Mouse (Mus musculus) stomach, embryonic 15.5 days (tissue): ENCODE results near the gene Grik4. TPM values are rescaled to one million over a fixed set of nuclear protein-coding genes. Genes with fewer than 3 reads are reported as not detected.

Experiments used
- ATAC-seq: fragments of 200-750 bp; cut with Nextera tagmentation; 2 replicates; pipeline ENCODE4 v1.8.0; 2017; ENCODE audit warnings: low read depth, moderate number of reproducible peaks, moderate TSS enrichment; ENCODE audit not compliant: insufficient read depth, low FRiP score
- H3K27ac ChIP-seq: fragments of 300-500 bp; sonication (generic); 2 replicates; pipeline ENCODE4 v1.5.1; 2015; ENCODE audit warnings: mild to moderate bottlenecking, inconsistent platforms
- H3K27me3 ChIP-seq: fragments of 300-500 bp; sonication (generic); replicated peaks from 2 replicates; pipeline ENCODE4 v1.6.1; 2015; ENCODE audit warnings: inconsistent platforms
- H3K36me3 ChIP-seq: fragments of 300-500 bp; sonication (generic); 2 replicates; pipeline ENCODE4 v1.6.1; 2015; ENCODE audit warnings: inconsistent platforms
- H3K4me1 ChIP-seq: fragments of 300-500 bp; sonication (generic); 2 replicates; pipeline ENCODE4 v1.6.1; 2015; ENCODE audit warnings: inconsistent platforms
- H3K4me2 ChIP-seq: fragments of 300-500 bp; sonication (generic); 2 replicates; pipeline ENCODE4 v1.6.1; 2015; ENCODE audit warnings: mild to moderate bottlenecking, inconsistent platforms
- H3K4me3 ChIP-seq: fragments of 300-500 bp; sonication (generic); replicated peaks from 2 replicates; pipeline ENCODE4 v1.5.1; 2015; ENCODE audit warnings: inconsistent platforms
- H3K9ac ChIP-seq: fragments of 300-500 bp; sonication (generic); 2 replicates; pipeline ENCODE4 v1.6.1; 2015; ENCODE audit warnings: inconsistent platforms
- H3K9me3 ChIP-seq: fragments of 300-500 bp; sonication (generic); 2 replicates; pipeline ENCODE4 v1.6.1; 2016; ENCODE audit warnings: inconsistent platforms
- WGBS: fragments of 180-500 bp; shearing (Covaris S2); methylation state at CpG from one replicate; pipeline ENCODE4 v1.1.7; 2015; 5-methylcytosine and 5-hydroxymethylcytosine counted together
- polyA plus RNA-seq: library from polyadenylated mRNA; unstranded; fragments of >200 nt; fragmentation: Nextera tagmentation; extraction: Ambion mirVana; gene quantifications from 2 replicates; pipeline ENCODE4 v1.2.1, GENCODE M21; 2015

Gene Grik4
- polyA plus RNA-seq, 1 experiment from 2014 or later, result 1.1 TPM

DNA sequence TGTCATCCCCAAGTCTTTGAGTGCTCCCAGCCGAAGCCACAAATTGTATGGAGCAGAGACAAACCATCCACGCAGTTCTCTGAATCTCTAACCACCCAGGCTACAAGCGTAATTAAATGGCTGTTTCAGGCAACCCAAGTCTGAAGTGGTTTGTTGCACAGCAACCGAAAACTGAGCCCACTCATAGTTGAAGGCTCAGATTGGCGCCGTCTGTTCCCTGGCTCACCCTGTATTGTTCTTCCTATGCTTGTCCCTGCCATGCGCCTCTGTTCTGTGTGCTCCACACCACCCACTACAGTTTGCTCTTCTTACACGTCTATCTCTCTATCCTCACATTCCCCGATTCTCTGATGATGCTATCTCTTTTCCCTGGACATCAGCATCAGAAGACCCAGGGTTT is 452.5 kb downstream of the Grik4 start:
- Histone ChIP-seq H3K4me3 (no peak overlapping the region), H3K4me2 (no peak overlapping the region), H3K27me3 (no peaks in the 10 kb centered on the region), H3K9ac (no peak overlapping the region), H3K4me1 (no peaks in the 10 kb centered on the region), H3K27ac (no peak overlapping the region), H3K9me3 (no peaks in the 10 kb centered on the region), H3K36me3 (no peaks in the 10 kb centered on the region)
- no peak for ATAC-seq
- 87% methylated on average over 9 of the region's 9 CpGs for WGBS

DNA sequence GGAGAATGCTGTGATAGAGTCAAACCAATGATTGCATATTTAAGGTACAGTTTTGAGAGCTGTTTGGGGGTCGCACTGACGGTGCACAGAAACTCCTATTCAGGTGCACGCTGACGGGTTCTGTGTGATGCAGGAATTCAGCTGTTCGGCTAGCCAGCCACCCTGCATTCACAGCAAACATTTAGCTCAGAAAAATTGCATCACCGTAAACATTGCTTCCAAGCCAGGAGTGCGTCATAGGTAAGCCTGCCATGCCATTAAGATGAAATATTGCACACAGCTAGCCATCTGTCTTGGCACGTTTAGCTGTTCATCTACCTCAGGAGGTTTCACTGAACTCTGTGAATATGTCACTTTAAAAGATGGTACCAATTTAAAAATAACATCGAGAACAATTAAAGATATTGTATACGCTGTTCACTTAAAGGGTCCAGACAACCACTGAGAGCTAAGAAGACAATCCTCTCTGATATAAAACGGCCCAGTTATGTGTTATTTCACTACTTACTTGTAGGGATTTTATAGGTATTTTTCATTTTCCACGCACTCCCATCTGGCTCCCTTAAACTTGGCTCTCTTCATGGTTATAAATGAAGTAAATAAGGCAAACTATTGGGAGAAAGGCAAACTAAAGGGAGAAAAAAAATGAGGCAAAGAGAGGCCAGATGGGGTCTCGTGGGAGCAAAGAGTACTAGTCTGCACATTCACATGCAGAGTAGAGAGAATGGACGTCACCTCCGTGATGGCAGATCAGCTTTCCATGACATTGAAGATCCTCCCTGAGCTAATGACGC is 453.5 kb downstream of the Grik4 start:
- H3K4me2 ChIP-seq, result no peak overlapping the region
- H3K27ac ChIP-seq, result no peak overlapping the region
- H3K9ac ChIP-seq, result no peak overlapping the region
- no peak overlapping the region for H3K4me3 ChIP-seq
- ATAC-seq, result no peak
- H3K27me3 ChIP-seq, result no peaks in the 10 kb centered on the region
- H3K36me3 ChIP-seq, result no peaks in the 10 kb centered on the region
- 67% methylated on average over 16 of the region's 16 CpGs for WGBS
- no peaks in the 10 kb centered on the region for H3K9me3 ChIP-seq
- no peaks in the 10 kb centered on the region for H3K4me1 ChIP-seq

DNA sequence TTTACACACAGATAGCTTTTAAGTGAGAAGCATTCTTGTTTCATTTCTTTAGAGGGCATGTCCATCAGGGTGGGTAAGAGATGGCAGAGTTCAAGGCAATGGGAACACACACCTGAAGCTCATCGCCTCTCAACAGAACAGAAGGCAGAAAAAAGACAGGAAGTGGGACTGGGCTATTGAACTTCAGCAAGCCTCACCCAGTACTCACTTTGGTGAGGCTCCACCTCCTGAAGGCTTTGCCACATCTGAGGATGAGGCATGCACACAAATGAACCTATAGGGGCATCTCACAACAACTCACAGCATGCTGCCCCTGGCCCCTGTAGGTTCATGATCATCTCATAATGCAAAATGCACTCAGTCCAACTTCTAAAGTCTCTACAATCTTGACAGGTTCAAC is 456.2 kb downstream of the Grik4 start:
- Histone ChIP-seq H3K9me3 (no peaks in the 10 kb centered on the region), H3K4me1 (no peaks in the 10 kb centered on the region), H3K4me2 (no peak overlapping the region), H3K27ac (no peak overlapping the region), H3K4me3 (no peak overlapping the region), H3K9ac (no peak overlapping the region), H3K36me3 (no peaks in the 10 kb centered on the region), H3K27me3 (no peaks in the 10 kb centered on the region)
- ATAC-seq, result no peak
- 96% methylated on average over 1 of the region's 1 CpGs for WGBS

- no peaks in the 10 kb centered on the region for H3K36me3 ChIP-seq
- no peaks in the 10 kb centered on the region for H3K9me3 ChIP-seq
- H3K9ac ChIP-seq, result no peak overlapping the region
- no peaks in the 10 kb centered on the region for H3K27me3 ChIP-seq
- no peak overlapping the region for H3K27ac ChIP-seq
- no peak for ATAC-seq
- WGBS, result 41% methylated on average over 4 of the region's 4 CpGs
- H3K4me3 ChIP-seq, result no peak overlapping the region
- H3K4me1 ChIP-seq, result no peaks in the 10 kb centered on the region
- no peak overlapping the region for H3K4me2 ChIP-seq
Observed at GRCm38 (mm10) chr9:42486913-42487312, 457.4 kb downstream of the Grik4 start.

GRCm38 (mm10) chr9:42484667-42485066 is 459.6 kb downstream of the Grik4 start:
- Histone ChIP-seq H3K27ac (no peak overlapping the region), H3K27me3 (no peaks in the 10 kb centered on the region), H3K4me2 (no peak overlapping the region), H3K36me3 (no peaks in the 10 kb centered on the region), H3K4me3 (no peak overlapping the region), H3K4me1 (no peaks in the 10 kb centered on the region), H3K9me3 (no peaks in the 10 kb centered on the region), H3K9ac (no peak overlapping the region)
- ATAC-seq, result no peak
- 80% methylated on average over 1 of the region's 1 CpGs for WGBS

GRCm38 (mm10) chr9:42482944-42483343 is 461.3 kb downstream of the Grik4 start:
- Histone ChIP-seq H3K9me3 (no peaks in the 10 kb centered on the region), H3K27ac (no peak overlapping the region), H3K9ac (no peak overlapping the region), H3K4me3 (no peak overlapping the region), H3K36me3 (no peaks in the 10 kb centered on the region), H3K4me1 (no peaks in the 10 kb centered on the region), H3K4me2 (no peak overlapping the region), H3K27me3 (no peaks in the 10 kb centered on the region)
- ATAC-seq, result no peak
- WGBS, result 85% methylated on average over 1 of the region's 1 CpGs

- WGBS, result 67% methylated on average over 4 of the region's 4 CpGs
- no peak overlapping the region for H3K27ac ChIP-seq
- no peak overlapping the region for H3K9ac ChIP-seq
- no peaks in the 10 kb centered on the region for H3K27me3 ChIP-seq
- no peak overlapping the region for H3K4me3 ChIP-seq
- no peak overlapping the region for H3K4me2 ChIP-seq
- no peaks in the 10 kb centered on the region for H3K36me3 ChIP-seq
- peaks cover 3% of the 10 kb centered on the region for H3K4me1 ChIP-seq
- no peaks in the 10 kb centered on the region for H3K9me3 ChIP-seq
- no peak for ATAC-seq
Observed at GRCm38 (mm10) chr9:42476166-42476565, 468.1 kb downstream of the Grik4 start.

GRCm38 (mm10) chr9:42474244-42474643 is 470.0 kb downstream of the Grik4 start:
- ATAC-seq, result no peak
- 74% methylated on average over 8 of the region's 8 CpGs for WGBS
- no peak overlapping the region for H3K27ac ChIP-seq
- peaks cover 10% of the 10 kb centered on the region for H3K4me1 ChIP-seq
- no peak overlapping the region for H3K4me3 ChIP-seq
- H3K4me2 ChIP-seq, result no peak overlapping the region
- H3K9ac ChIP-seq, result no peak overlapping the region
- no peaks in the 10 kb centered on the region for H3K27me3 ChIP-seq
- no peaks in the 10 kb centered on the region for H3K9me3 ChIP-seq
- peaks cover 2% of the 10 kb centered on the region; the same call in 1 of the 2 replicates for H3K36me3 ChIP-seq

DNA sequence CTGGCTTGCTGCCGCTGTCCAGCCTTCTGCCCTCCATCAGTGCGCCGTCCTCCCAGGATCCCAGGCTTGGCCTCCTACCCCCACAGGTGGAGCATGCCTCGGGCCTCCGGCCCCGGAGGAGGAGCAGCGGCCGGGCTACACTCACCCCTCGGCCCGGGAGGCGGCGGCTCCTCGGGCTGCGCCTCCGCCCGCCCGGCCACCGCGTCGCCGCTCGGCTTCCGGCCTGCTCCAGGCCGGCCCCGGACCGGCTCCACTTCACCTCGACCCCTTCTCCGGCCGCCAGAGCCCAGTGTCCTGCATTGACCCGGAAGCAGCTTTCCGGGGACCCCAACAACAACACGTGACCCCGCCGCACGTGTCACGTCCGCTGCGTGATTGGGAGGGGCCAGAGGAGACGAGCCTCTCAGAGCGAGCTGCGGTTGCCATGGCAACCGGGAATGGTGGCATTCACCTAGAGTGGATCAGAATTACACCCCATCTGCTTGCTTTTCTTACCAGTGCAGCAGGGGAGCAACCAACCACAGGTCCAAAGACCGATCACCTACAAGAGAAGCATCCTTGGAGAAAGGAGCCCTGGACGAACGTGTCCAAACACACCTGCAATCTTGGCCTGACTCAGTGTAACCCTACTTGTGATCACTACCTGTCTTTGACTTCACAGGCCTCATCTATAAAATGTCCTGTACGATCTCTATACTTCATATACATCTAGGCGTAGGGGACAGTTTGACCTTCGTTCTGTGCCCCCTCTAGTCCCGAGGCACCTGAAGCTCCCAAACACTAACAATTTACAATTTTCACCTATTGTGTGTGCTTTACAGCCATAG is 472.2 kb downstream of the Grik4 start:
- H3K27me3 ChIP-seq, result no peaks in the 10 kb centered on the region
- peaks cover 2% of the 10 kb centered on the region; the same call in 1 of the 2 replicates for H3K36me3 ChIP-seq
- peaks cover 16% of the 10 kb centered on the region for H3K4me1 ChIP-seq
- peak; percentile 88 for ATAC-seq
- peak overlapping the region; percentile 73 for H3K4me2 ChIP-seq
- H3K27ac ChIP-seq, result peak overlapping the region; percentile 57
- no peaks in the 10 kb centered on the region for H3K9me3 ChIP-seq
- H3K9ac ChIP-seq, result peak overlapping the region; percentile 58; the same call in 1 of the 2 replicates
- H3K4me3 ChIP-seq, result peak overlapping the region; percentile 80
- WGBS, result 6% methylated on average over 48 of the region's 49 CpGs

DNA sequence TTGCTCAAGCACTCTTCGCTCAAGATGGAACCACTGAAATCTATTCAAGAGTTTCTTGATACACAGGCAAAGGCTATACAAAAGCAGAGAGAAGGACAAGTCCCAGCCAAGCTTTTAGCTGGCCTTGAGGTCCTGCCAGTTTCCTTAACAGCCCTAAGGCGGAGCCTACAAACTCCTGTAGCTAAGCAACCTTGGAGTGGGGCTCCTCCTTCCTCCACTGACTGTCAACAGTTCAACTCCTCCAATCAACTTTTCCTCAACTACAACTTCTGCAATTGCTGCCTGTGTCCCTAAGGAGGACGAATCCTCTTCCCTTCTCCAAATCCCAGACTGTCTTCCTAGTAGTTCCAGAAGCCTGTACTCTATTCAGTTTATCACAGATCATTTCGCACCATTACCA is 473.1 kb downstream of the Grik4 start:
- H3K4me1 ChIP-seq, result peaks cover 16% of the 10 kb centered on the region
- ATAC-seq, result peak; percentile 63
- 45% methylated on average over 4 of the region's 4 CpGs for WGBS

DNA sequence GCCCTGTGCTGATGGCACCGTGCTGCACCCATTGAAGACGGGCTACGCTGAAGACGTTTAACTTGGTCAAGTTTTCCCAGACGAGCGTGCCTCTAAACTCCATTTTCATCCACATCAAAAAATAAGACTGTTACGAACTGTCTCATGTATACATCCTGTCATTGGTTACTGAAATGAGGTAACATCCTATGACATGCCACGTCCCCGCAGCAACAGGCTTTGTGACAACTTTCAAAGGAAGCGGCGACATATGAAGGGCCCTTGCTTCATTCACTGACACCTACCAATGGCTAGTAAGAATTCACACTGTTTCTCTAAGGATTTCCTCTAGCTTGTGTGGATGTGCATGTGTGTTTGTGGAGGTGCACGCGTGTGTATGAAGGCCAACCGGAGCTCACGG is 475.0 kb downstream of the Grik4 start:
- Histone ChIP-seq H3K36me3 (peaks cover 2% of the 10 kb centered on the region; the same call in 1 of the 2 replicates), H3K4me3 (no peak overlapping the region), H3K27ac (no peak overlapping the region), H3K4me1 (peaks cover 16% of the 10 kb centered on the region), H3K9ac (no peak overlapping the region), H3K4me2 (no peak overlapping the region), H3K27me3 (no peaks in the 10 kb centered on the region), H3K9me3 (no peaks in the 10 kb centered on the region)
- WGBS, result 93% methylated on average over 15 of the region's 15 CpGs
- ATAC-seq, result no peak

More for the DNA sequence above, 473.1 kb downstream of the Grik4 start:
- peak overlapping the region; percentile 57; the same call in 1 of the 2 replicates for H3K27ac ChIP-seq
- peak overlapping the region; percentile 80 for H3K4me3 ChIP-seq
- H3K36me3 ChIP-seq, result peaks cover 2% of the 10 kb centered on the region; the same call in 1 of the 2 replicates
- H3K4me2 ChIP-seq, result peak overlapping the region; percentile 73
- H3K27me3 ChIP-seq, result no peaks in the 10 kb centered on the region
- H3K9ac ChIP-seq, result peak overlapping the region; percentile 58; the same call in 1 of the 2 replicates
- H3K9me3 ChIP-seq, result no peaks in the 10 kb centered on the region

- H3K4me1 ChIP-seq, result peaks cover 18% of the 10 kb centered on the region
Observed at GRCm38 (mm10) chr9:42468360-42468759, 475.9 kb downstream of the Grik4 start.

More at GRCm38 (mm10) chr9:42468360-42468759, 475.9 kb downstream of the Grik4 start:
- Histone ChIP-seq H3K4me3 (no peak overlapping the region), H3K27ac (no peak overlapping the region), H3K4me2 (no peak overlapping the region), H3K9me3 (no peaks in the 10 kb centered on the region), H3K36me3 (peaks cover 2% of the 10 kb centered on the region; the same call in 1 of the 2 replicates), H3K9ac (no peak overlapping the region), H3K27me3 (no peaks in the 10 kb centered on the region)
- no peak for ATAC-seq
- 81% methylated on average over 5 of the region's 5 CpGs for WGBS
